Mouse (Mus musculus): Measurements from ENCODE around the gene Xpo4. TPM values are rescaled to one million over a fixed set of nuclear protein-coding genes. Genes with fewer than 3 reads are reported as not detected.

The Xpo4 gene
- polyA plus RNA-seq, 1 experiment from 2014 or later: 36.7 TPM

DNA sequence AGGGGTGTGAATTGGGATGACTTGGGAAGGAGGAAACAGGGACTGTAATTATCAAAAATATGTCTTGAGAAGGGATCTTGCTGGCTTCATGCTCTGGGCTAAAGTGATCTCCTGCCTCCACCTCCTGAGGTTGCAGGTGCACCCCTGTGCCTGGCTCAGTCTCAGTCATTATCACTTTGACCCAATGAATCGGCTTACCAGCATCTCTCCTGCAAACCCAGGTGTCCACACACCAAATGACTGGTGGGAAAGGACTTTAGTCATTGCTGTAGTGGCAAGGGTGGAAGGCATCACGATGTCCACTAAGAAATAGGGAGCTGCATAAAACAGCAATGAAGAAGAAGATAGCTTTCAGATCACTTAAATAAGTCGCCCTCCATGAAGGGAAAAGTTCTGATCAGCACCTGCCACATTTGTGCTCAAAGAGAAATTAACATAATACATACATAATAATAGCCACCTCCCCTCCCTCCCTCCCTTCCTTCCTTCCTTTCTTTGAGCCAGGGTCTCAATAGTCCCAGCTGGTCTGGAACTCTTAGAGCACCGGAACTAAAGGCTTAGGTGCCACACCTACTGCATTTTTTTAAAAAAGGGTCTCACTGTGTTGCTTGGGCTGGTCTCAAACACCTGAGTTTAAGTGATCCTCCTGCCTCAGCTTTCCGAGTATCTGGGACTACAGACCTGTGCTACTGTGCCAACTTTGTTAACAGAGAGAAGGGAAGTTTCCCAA, 135.3 kb downstream of the Xpo4 start:
- H3K27ac ChIP-seq (replicated peaks; ENCODE audit: low read depth, low read length): no peak overlapping the region
- no peak for ATAC-seq (ENCODE audit: insufficient number of reproducible peaks, low FRiP score, low TSS enrichment, low read depth)
- 69% methylated on average over 5 of the region's 5 CpGs for WGBS
- no peaks in the 10 kb centered on the region for H3K36me3 ChIP-seq (ENCODE audit: control insufficient read depth, insufficient read depth, low read length)
- no peaks in the 10 kb centered on the region for H3K27me3 ChIP-seq (ENCODE audit: control insufficient read depth, insufficient read depth, low read length)
- no peaks in the 10 kb centered on the region for H3K9me3 ChIP-seq (ENCODE audit: control insufficient read depth, low read length)
- H3K4me2 ChIP-seq (ENCODE audit: low read depth, severe bottlenecking): no peak overlapping the region
- DNase-seq (ENCODE audit: low spot score): no peak
- H3K4me3 ChIP-seq (ENCODE audit: low read depth, low read length): no peak overlapping the region
- H3K4me1 ChIP-seq (ENCODE audit: control insufficient read depth, insufficient read depth, low read length): peaks cover 3% of the 10 kb centered on the region; the same call in 1 of the 2 replicates
- H3K9ac ChIP-seq (ENCODE audit: low read length): no peak overlapping the region

GRCm38 (mm10) chr14:57529086-57529785, 136.0 kb downstream of the Xpo4 start:
- Histone ChIP-seq H3K4me1 (ENCODE audit: control insufficient read depth, insufficient read depth, low read length) (peaks cover 3% of the 10 kb centered on the region; the same call in 1 of the 2 replicates), H3K27ac (replicated peaks; ENCODE audit: low read depth, low read length) (no peak overlapping the region), H3K27me3 (ENCODE audit: control insufficient read depth, insufficient read depth, low read length) (no peaks in the 10 kb centered on the region), H3K36me3 (ENCODE audit: control insufficient read depth, insufficient read depth, low read length) (no peaks in the 10 kb centered on the region), H3K9me3 (ENCODE audit: control insufficient read depth, low read length) (no peaks in the 10 kb centered on the region), H3K4me2 (ENCODE audit: low read depth, severe bottlenecking) (no peak overlapping the region), H3K9ac (ENCODE audit: low read length) (no peak overlapping the region), H3K4me3 (ENCODE audit: low read depth, low read length) (no peak overlapping the region)
- DNase-seq (ENCODE audit: low spot score): no peak
- no peak for ATAC-seq (ENCODE audit: insufficient number of reproducible peaks, low FRiP score, low TSS enrichment, low read depth)
- WGBS: 53% methylated on average over 10 of the region's 10 CpGs

DNA sequence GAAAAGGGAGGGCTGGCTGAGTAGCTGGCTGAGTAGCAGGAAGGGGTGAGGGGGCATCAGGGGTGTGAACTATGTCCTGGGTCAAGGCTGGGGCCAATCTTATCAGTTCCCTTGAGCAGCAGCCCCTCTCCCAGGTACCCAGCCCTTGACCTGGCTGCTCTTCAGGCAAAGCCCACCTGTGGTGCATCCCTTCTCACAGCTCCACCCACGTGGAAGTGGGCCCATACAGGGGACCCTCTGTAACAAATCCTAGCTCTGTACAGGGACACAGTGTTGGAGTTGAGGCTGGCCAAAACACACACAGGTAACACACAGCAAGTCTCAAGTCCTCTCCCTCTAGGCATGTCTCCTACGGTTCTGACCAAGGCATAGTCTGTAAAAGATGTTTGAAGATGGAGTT, 137.6 kb downstream of the Xpo4 start:
- Histone ChIP-seq H3K36me3 (ENCODE audit: control insufficient read depth, insufficient read depth, low read length) (no peaks in the 10 kb centered on the region), H3K27me3 (ENCODE audit: control insufficient read depth, insufficient read depth, low read length) (0 out of 2 replicates have a peak, but pooled peaks cover 2% of the 10 kb centered on the region), H3K4me2 (ENCODE audit: low read depth, severe bottlenecking) (no peak overlapping the region), H3K4me3 (ENCODE audit: low read depth, low read length) (no peak overlapping the region), H3K4me1 (ENCODE audit: control insufficient read depth, insufficient read depth, low read length) (peaks cover 3% of the 10 kb centered on the region; the same call in 1 of the 2 replicates), H3K9me3 (ENCODE audit: control insufficient read depth, low read length) (no peaks in the 10 kb centered on the region), H3K27ac (replicated peaks; ENCODE audit: low read depth, low read length) (no peak overlapping the region), H3K9ac (ENCODE audit: low read length) (no peak overlapping the region)
- WGBS: 47% methylated on average over 2 of the region's 2 CpGs
- DNase-seq (ENCODE audit: low spot score): no peak
- ATAC-seq (ENCODE audit: insufficient number of reproducible peaks, low FRiP score, low TSS enrichment, low read depth): no peak

Other genes starting within 250 kb of the Xpo4 start
- gene Ift88, start 241.4 kb downstream of the Xpo4 start, polyA plus RNA-seq (2014; fragmentation: Nextera tagmentation; extraction: Ambion mirVana): 15.1 and 16.9 TPM in 2 replicates
- 1.1 and 1.3 TPM in 2 replicates for gene Il17d, start 140.7 kb downstream of the Xpo4 start, polyA plus RNA-seq (2014; fragmentation: Nextera tagmentation; extraction: Ambion mirVana)
- gene Eef1akmt1, start 93.8 kb downstream of the Xpo4 start, polyA plus RNA-seq (2014; fragmentation: Nextera tagmentation; extraction: Ambion mirVana): 106 and 108 TPM in 2 replicates
- not detected in 2 replicates for gene Gm49361, start 80.7 kb upstream of the Xpo4 start, polyA plus RNA-seq (2014; fragmentation: Nextera tagmentation; extraction: Ambion mirVana)
- gene Lats2, start 93.0 kb upstream of the Xpo4 start, polyA plus RNA-seq (2014; fragmentation: Nextera tagmentation; extraction: Ambion mirVana): 19.4 and 20.1 TPM in 2 replicates
- gene Sap18, start 132.8 kb upstream of the Xpo4 start, polyA plus RNA-seq (2014; fragmentation: Nextera tagmentation; extraction: Ambion mirVana): 26.7 and 30.1 TPM in 2 replicates
- 59.1 and 61.0 TPM in 2 replicates for gene Ska3, start 160.8 kb upstream of the Xpo4 start, polyA plus RNA-seq (2014; fragmentation: Nextera tagmentation; extraction: Ambion mirVana)
- gene Mrpl57, start 160.8 kb upstream of the Xpo4 start, polyA plus RNA-seq (2014; fragmentation: Nextera tagmentation; extraction: Ambion mirVana): 124 and 125 TPM in 2 replicates
- 61.6 and 63.5 TPM in 2 replicates for gene Zdhhc20, start 224.8 kb upstream of the Xpo4 start, polyA plus RNA-seq (2014; fragmentation: Nextera tagmentation; extraction: Ambion mirVana)

Data from limb, embryonic 11.5 days (tissue).